Mouse (Mus musculus) small intestine, adult 2 months (tissue): ENCODE data around the gene Dglucy. TPM values are rescaled to one million over a fixed set of nuclear protein-coding genes. Genes with fewer than 3 reads are reported as not detected.

Source experiments
- H3K27ac ChIP-seq: fragments of 200-500 bp; 2 replicates; pipeline ENCODE4 v1.5.1; 2012; ENCODE audit warnings: low read depth, low read length, control low read depth, inconsistent platforms; ENCODE audit not compliant: insufficient read depth
- H3K27me3 ChIP-seq: fragments of 200-500 bp; 2 replicates; pipeline ENCODE4 v1.6.1; 2012; ENCODE audit warnings: mild to moderate bottlenecking, moderate library complexity, low read length, inconsistent platforms; ENCODE audit not compliant: control insufficient read depth, insufficient read depth
- H3K36me3 ChIP-seq: fragments of 200-500 bp; 2 replicates; pipeline ENCODE4 v1.6.1; 2012; ENCODE audit warnings: mild to moderate bottlenecking, low read length, control low read depth, inconsistent platforms; ENCODE audit not compliant: control insufficient read depth, insufficient read depth
- H3K4me1 ChIP-seq: fragments of 200-500 bp; 2 replicates; pipeline ENCODE4 v1.6.1; 2012; ENCODE audit warnings: low read length, inconsistent platforms, mixed read lengths; ENCODE audit not compliant: control insufficient read depth, insufficient read depth, insufficient read length
- H3K4me3 ChIP-seq: fragments of 200-500 bp; 2 replicates; pipeline ENCODE4 v1.5.1; 2012; ENCODE audit warnings: low read depth, mild to moderate bottlenecking, control low read depth, inconsistent platforms, low read length, moderate library complexity
- CTCF ChIP-seq: fragments of 200-500 bp; IDR thresholded peaks from 2 replicates; pipeline ENCODE4 v1.5.1; 2012; ENCODE audit warnings: low read depth, mild to moderate bottlenecking, control low read depth, inconsistent platforms, low read length, moderate library complexity, mixed read lengths; ENCODE audit not compliant: insufficient replicate concordance, insufficient read length; ENCODE audit errors: extremely low read depth
- POLR2A ChIP-seq: fragments of 200-500 bp; IDR thresholded peaks from 2 replicates; pipeline ENCODE4 v1.6.1; 2012; ENCODE audit warnings: low read depth, mild to moderate bottlenecking, control low read depth, inconsistent platforms, low read length, moderate library complexity
- WGBS: fragments of 180-500 bp; shearing (Covaris S2); methylation state at CpG from one replicate; pipeline ENCODE4 v1.1.7; 2018; 5-methylcytosine and 5-hydroxymethylcytosine counted together
- polyA plus RNA-seq: library from polyadenylated mRNA; depleted of rRNA; stranded (reverse); fragments of >200 nt; gene quantifications from 2 replicates; pipeline ENCODE4 v1.2.3, GENCODE M21; 2012

The Dglucy gene
- polyA plus RNA-seq, 1 experiment = 21.8 TPM

DNA sequence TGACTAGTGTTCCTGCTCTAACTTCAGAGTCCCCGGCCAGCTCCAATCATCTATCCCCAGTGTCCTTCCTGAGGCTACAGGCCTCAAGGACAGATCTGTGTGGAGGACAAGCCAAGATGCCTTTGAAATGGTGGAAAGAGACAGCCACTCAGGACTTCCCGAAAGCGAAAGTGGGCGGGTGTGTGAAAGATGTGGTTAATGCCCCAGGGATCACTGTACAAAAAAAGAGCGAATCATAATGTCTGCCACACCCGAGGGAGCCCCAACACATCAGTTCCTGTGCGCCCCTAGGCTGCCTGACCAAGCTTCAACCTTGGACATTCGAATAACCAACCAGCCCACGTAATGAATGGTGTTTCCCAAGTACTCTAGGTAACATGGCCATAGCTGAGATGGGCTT, 149.4 kb downstream of the Dglucy start:
- Histone ChIP-seq H3K4me1 (no peaks in the 10 kb centered on the region), H3K36me3 (peaks cover 73% of the 10 kb centered on the region), H3K27me3 (no peaks in the 10 kb centered on the region), H3K4me3 (no peak overlapping the region), H3K27ac (no peak overlapping the region)
- TF ChIP-seq POLR2A (no peak), CTCF (0 out of 2 replicates have a peak, but pooled peaks have one; percentile 2)
- 78% methylated on average over 9 of the region's 9 CpGs for WGBS

DNA sequence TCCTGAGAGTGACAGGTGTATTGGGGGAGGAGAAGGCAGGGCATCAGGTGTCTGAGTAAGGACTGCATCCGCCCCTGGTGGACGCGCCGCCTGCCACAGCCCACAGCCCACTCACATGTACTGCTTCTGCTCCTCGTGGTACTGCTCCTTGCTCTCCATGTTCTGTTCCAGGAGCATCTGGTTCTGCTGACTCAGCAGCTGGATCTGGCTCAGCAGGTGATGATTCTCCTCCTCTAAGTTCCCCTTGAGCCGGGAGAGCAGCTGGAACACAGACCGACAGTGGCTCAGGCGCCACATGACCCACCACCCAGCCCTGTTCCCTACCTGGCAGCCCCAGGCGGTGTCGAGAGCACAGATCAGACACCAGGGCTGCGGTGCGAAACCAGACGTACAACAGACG, 152.8 kb downstream of the Dglucy start:
- H3K36me3 ChIP-seq = peaks cover 66% of the 10 kb centered on the region
- TF ChIP-seq POLR2A (no peak), CTCF (no peak)

DNA sequence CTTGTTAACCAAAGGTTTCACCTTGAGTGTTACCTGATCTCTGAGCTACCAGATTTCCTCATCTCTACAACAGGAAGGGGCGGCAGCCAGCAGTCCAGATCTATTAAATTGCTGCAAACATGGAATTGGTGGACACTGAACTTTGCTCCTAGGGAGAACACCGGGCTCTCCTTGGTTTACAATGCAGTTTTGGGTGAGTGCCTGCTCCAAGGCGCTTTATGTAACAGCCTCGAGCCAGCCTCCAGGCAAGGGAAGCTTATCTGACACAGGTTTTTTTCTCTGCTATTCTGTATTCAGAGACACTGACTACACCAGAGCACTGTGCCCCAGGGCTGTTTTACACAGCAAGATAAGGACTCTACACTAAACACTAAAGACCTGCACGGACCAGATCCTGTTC, 155.9 kb downstream of the Dglucy start:
- H3K27ac ChIP-seq = no peak overlapping the region
- peaks cover 61% of the 10 kb centered on the region for H3K36me3 ChIP-seq
- no peaks in the 10 kb centered on the region for H3K27me3 ChIP-seq
- H3K4me1 ChIP-seq = no peaks in the 10 kb centered on the region; the same call in none of the 2 replicates
- H3K4me3 ChIP-seq = no peak overlapping the region
- 37% methylated on average over 5 of the region's 5 CpGs for WGBS
- TF ChIP-seq CTCF (no peak), POLR2A (no peak)

More for the DNA sequence above, 152.8 kb downstream of the Dglucy start:
- no peak overlapping the region for H3K4me3 ChIP-seq
- H3K27me3 ChIP-seq = no peaks in the 10 kb centered on the region
- WGBS = 95% methylated on average over 14 of the region's 14 CpGs
- no peaks in the 10 kb centered on the region; the same call in none of the 2 replicates for H3K4me1 ChIP-seq
- H3K27ac ChIP-seq = no peak overlapping the region

DNA sequence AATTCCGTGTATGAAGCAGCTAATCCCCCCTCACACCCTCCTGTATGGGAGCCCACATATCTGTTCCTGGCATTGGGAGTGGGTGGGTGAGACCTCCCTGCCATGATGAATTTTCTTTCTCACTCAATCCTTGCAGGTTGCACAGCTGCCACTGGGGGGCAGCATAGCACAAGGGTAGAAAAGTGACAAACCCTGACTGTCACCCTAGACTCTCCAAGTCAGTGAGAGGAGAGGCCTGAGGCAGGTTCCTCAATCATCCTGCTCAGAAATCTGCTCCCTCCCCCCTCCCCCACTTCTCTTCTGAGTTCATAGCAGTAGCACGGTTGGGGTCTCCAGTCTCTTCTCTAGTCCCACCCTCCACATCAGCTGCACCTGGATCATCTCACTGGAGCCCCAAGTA, 157.3 kb downstream of the Dglucy start:
- H3K27me3 ChIP-seq = no peaks in the 10 kb centered on the region
- H3K36me3 ChIP-seq = peaks cover 62% of the 10 kb centered on the region
- H3K4me3 ChIP-seq = no peak overlapping the region

DNA sequence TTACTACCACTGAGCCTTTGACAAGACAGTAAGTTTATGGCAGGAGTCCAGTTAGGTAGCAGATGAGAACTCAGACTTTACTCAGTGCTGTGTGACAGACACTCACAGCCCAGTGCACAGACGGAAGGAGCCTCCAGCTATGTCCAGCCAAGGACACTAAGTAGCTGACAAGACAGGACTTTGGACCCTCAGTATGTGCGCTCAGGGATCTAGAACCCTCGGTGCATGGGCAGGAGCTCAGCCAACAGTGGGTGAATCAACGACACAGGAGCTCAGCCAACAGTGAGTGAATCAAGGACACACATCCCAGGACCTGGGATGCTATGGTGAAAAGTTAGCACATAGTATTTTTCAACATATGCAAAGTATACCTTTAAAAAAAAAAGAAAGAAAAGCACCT, 157.9 kb downstream of the Dglucy start:
- Histone ChIP-seq H3K27me3 (no peaks in the 10 kb centered on the region), H3K4me3 (no peak overlapping the region), H3K4me1 (no peaks in the 10 kb centered on the region; the same call in none of the 2 replicates), H3K27ac (no peak overlapping the region), H3K36me3 (peaks cover 64% of the 10 kb centered on the region)
- no peak for TF ChIP-seq POLR2A
- TF ChIP-seq CTCF = no peak
- 45% methylated on average over 4 of the region's 4 CpGs for WGBS

More for the DNA sequence above, 157.3 kb downstream of the Dglucy start:
- H3K4me1 ChIP-seq = no peaks in the 10 kb centered on the region; the same call in none of the 2 replicates
- no peak for TF ChIP-seq POLR2A
- TF ChIP-seq CTCF = peak; percentile 81; the same call in 1 of the 2 replicates
- WGBS = 18% methylated on average over 2 of the region's 2 CpGs
- no peak overlapping the region for H3K27ac ChIP-seq

DNA sequence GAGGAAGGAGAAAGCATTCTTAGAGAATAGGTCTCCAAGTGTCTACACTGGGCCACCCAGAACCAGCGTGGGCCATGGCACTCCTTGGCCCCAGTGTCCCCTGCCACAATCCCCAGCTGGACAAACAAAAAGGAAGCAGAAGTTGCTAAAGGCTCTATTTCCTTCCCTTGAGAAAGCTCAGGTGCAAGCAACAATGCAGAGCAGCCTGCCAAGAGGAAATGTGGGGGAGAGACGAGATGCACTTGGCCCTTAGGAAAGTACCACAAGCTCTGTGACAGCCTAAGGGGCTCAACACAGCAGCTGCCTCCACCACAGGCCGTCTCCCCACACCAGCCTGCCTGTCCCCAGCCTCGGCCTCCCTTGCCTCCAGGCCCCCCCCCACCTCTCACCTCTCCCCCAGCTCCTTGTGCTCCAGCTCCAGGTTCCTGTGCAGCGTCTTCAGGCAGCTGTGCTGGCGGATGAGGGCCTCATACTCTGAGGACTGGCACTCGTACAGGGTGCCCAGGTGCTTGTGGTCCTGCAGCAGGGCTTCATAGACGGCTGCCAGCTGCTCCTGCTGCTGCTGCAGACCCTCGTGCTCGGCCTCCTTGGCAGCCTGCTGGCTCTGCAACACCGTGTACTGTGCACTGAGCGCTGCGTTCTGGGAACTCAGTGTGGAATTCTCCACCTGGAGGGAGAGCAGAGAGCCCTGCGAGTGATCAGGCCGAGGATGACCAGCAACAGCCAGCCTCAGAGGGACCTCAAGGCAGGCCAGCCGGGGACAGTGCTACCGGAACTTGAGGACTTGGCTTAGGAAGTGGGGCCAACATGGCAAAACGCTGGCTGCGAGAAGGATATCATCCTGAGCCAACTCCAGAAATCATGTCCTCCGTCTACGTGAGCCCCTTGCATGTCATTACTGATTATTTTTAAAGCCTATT, 158.8 kb downstream of the Dglucy start:
- Histone ChIP-seq H3K27ac (no peak overlapping the region), H3K27me3 (no peaks in the 10 kb centered on the region), H3K36me3 (peaks cover 63% of the 10 kb centered on the region), H3K4me3 (no peak overlapping the region), H3K4me1 (no peaks in the 10 kb centered on the region; the same call in none of the 2 replicates)
- TF ChIP-seq CTCF (no peak), POLR2A (no peak)
- 78% methylated on average over 21 of the region's 21 CpGs for WGBS

DNA sequence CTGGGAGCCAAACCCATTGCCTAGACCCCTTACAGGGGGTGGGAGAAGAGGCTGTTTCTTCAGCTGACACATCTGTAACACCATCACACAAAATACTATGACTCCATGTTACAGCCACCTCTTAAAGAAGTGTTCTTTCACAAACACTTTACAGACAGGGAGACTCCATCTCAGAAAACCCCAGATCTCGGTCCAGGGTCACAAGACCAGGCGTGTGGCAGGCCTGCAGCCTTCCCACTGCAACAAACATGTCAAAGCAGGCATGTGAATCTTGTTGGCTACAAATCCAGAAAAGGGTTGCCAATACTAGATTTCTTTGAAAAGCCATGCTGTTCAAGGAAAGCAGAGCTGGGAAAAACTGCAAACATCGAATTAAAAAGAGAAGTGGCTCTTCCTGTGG, 162.5 kb downstream of the Dglucy start:
- 82% methylated on average over 3 of the region's 3 CpGs for WGBS
- Histone ChIP-seq H3K4me3 (no peak overlapping the region), H3K27me3 (no peaks in the 10 kb centered on the region), H3K36me3 (peaks cover 73% of the 10 kb centered on the region), H3K4me1 (no peaks in the 10 kb centered on the region; the same call in 1 of the 2 replicates), H3K27ac (no peak overlapping the region)
- no peak for TF ChIP-seq CTCF
- no peak for TF ChIP-seq POLR2A

DNA sequence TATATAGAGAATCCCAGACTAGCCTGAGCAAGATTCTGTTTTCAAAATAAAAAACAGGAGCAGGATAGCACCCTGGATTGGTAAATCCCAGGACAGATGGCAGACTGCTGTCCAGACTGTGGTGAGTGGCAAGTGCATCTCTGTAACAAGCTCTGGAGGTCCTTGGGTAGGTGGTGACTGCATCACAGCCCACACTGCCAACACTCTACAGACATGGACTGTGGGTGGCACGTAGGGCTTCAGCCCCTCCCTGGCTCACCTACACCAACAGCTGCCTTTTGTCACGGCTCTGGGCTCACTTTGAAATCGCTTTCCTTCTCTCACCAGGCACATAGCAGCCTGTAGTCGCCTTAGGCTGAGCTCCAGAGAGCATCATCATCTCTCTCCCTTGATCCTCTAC, 164.3 kb downstream of the Dglucy start:
- Histone ChIP-seq H3K27ac (no peak overlapping the region), H3K27me3 (no peaks in the 10 kb centered on the region), H3K4me1 (no peaks in the 10 kb centered on the region), H3K4me3 (no peak overlapping the region), H3K36me3 (peaks cover 82% of the 10 kb centered on the region)
- WGBS = 85% methylated on average over 4 of the region's 4 CpGs
- TF ChIP-seq POLR2A (no peak), CTCF (no peak)
